Mouse (Mus musculus) liver, postnatal 0 days (tissue): Measurements from ENCODE around the gene Rae1.

Experiments used
- CTCF ChIP-seq: sonication (generic); IDR thresholded peaks from 2 replicates; pipeline ENCODE4 v1.5.1; 2016; ENCODE audit warnings: antibody characterized with exemption, low read depth
- EP300 ChIP-seq: IDR thresholded peaks from 2 replicates; pipeline ENCODE4 v1.6.1; 2016; ENCODE audit warnings: antibody characterized with exemption, low read depth, mild to moderate bottlenecking

DNA sequence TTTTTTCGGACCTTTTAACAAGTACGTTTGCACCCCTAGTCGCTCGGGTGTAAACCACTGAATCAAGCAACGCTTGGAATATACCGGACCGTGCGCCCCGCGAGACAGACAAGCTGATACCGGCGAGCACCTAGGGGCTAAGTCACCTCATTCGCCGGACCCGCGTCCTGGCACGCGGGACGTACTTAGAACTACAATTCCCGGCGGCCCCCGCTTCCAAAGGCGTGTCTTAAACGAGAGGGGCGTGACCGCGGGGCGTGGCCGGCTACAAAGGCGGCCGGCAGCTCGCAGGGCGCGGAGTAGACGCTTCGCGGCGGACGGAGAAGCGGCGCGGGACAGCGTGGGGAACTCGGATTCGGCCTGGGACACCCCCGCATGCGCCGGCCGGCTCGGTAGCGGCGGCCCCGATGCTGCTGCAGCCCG lies 21.7 kb downstream of the Rae1 start:
- TF ChIP-seq CTCF (no peak), EP300 (no peak; the same call in 1 of the 2 replicates)
